Mouse (Mus musculus): ENCODE data around the gene Il11ra1.

Il11ra1 gene

GRCm38 (mm10) chr4:41710229-41710628, 10.4 kb downstream of the Il11ra1 start:
- no peak for DNase-seq (ENCODE audit: low spot score)

DNA sequence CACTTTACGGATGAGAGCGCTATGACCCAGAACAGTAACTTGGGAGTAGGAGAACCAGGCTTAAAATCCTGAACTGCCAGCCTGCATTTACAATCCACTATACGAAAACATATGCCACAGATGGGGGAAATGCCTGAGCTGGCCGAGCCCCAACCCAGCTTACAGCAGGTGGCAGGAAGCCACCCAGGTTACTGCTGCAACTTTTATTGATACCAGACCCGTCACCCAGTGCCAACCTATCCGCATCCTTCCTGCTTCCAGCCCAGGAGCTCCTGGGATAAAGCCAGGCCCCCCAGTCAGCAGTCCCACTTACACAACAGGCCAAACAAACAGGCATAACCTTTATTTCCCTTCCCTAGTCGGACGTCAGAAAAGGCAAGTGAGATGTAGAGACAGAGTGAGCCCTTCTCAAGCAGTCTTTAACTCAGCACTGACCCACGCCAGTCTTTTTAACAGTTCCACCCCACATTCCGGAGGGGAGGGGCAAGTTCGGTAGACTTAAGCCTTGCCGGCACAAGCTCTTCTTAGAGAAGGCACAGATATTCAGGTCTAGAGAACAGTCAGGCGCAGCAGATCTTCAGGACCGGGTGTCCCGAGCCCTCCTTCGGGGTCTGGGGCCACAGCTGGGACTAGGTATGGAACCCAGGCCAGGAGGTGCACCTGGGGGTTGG, 12.1 kb downstream of the Il11ra1 start:
- no peak for DNase-seq (ENCODE audit: low spot score)

DNA sequence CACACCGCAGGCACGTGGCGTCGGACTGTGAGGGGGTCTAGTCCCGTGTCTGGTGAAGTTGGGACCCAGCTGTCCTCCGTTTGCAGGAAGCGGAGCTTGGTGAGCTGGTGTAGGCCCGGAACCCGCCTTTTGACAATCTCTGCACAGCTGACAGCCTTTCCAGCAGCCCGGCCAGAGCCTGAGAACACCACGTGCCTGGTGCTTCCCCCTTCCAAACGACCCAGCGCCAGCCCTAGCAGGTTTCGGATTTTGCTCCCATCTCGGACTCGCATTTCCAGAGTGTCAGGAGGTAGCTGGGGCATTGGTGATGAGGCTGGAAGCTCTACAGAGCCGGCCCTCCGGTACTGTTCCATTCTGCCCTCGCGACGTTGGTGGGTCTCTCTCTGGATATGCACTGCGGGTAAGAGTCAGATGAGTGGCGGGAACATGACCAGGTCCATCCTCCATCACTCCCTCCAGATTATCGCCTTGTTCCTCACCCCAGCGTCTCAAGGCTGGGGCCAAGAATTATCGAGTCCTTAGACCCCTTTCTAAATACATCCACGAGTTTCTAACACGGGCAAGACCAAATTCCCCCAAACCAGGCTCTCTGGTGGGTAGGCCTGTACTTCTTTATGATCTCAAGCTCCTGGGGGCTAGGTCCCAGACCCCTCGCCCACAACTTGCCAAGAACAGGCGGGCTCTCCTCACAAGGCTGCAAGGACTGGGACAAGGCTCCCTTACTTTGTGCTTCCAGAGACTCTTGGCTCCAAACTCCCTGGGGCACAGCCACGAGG, 12.8 kb downstream of the Il11ra1 start:
- DNase-seq (ENCODE audit: low spot score): no peak

DNA sequence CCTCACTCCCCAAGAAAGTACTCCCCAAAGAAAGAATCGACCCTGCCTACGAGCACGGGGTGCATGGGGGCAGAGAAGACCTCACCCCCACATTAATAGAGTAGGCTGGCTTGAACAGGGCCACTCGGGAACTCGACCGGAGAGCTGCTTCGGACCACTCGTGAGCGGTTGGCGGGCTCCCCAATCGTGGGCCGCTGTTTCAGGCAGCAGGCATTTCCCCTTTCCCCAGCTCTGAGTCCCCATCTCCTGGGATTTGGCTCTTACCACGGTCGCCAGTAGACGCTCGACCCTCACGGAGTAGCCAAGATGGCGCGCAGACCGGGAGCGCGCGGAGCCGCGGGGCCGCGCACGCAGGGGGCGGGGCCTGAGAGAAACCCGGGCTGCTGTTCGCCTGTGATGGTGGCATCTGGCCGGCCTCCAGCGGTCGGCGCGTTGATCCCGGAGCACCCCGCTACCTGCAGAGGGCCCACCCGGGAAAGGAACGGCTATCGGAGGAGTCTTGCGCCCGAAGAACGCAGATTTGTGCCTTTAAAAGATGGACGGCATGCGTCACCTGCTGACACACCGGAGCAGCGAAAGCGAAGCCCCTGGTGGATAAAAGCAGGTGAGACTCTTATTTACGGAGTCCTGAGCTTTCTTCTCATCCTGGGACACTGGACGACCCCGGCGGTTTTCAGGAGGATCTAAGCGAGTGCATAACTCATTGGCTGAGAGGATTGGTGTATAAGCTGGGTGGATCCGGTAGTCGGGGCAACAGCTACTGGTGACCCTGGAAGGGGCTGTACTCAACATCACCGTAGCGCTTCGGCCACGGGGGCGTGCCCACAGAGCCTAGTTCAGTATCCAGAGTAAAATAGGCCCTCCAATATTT, 13.6 kb downstream of the Il11ra1 start, which contains the start of gene Rpp25l:
Gene Rpp25l, minus strand, starts transcription at position 338 of the 871 bp plus-strand sequence.
- peak; percentile 86 for DNase-seq (ENCODE audit: low spot score)

- no peak for DNase-seq (ENCODE audit: low spot score)
Observed at GRCm38 (mm10) chr4:41714276-41714675, 14.5 kb downstream of the Il11ra1 start.

- DNase-seq (ENCODE audit: low spot score): no peak
Observed at GRCm38 (mm10) chr4:41715082-41715481, 15.3 kb downstream of the Il11ra1 start.

DNA sequence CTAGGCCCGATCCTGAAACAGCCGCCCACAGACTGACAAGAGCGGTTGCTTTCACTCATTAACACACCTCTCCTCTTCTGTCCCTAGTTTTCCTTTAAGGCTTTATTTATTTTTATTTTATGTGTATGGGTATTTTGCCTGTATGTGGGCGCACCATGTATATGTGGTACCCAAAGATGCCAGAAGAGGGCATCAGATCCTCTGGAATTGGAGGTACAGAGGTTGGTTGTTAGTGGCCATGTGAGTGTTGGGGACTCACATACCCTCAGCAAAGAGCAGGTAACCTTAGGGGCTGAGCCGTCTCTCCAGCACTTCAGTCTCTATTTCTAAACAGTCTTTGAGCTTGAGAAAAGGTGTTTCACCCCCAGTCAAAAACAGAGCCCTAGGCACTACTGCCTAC, 15.8 kb downstream of the Il11ra1 start:
- no peak for DNase-seq (ENCODE audit: low spot score)

DNA sequence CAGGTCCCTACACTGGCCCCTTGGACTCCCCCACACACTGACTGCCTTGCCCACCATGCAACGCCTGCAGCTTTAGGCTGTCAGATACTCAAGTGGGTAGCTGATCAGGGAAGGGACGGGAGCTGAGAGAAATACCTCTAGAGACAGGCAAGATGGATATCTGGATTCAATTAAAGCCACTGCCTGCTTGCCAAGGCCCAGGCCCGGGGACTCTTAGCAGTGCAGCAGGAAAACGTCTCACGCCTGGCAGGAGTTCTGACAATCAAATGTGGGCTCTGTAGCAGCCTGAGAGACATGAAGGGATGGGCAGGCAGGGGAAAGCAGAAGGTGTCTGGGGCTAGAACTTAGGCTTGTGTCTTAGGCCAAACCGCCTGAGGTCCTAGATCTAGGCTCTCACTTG, 17.0 kb downstream of the Il11ra1 start:
- DNase-seq (ENCODE audit: low spot score): no peak

- DNase-seq (ENCODE audit: low spot score): peak; percentile 88
Observed at GRCm38 (mm10) chr4:41722918-41723351, 23.1 kb downstream of the Il11ra1 start, which contains the start of gene Dctn3. Gene Dctn3, minus strand, starts transcription at chr4:41723170.

DNA sequence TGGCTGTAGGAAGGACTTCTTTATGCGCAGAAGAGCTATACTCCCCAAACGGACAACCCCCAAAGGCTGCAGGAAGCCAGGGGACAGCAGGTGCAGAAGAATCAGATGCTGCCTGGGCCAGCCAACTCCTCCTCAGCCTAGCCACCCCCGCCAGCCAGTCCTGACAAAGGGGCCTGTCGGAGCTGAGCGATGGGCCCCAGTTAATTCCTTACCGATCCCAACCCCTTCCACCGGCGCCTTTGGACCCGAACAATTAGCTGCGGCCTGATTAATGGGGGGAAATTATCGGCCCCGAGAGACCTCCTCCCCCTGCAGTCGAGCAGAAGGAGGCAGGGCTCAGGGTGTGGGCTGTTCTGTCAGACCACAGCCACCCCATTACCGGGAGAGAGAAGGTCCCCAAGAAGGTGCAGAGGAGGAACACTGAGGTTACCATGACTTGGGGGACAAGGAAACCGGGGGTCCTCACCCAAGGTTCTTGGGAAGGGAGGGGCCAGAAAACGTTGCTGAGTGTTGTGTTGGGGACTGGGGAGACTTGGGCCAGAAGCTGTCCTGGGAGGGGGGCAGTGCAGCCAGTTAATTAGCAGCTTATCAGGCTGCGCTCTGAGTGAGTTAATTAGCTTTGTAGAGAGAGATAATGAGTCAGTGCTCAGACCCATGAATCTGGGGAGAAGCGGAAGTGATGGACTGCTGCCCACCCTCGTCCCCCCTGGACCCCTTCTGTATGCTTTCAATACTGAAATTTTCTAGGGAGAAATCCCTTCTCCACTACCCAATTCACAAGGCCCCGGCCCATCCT, 27.2 kb downstream of the Il11ra1 start:
- DNase-seq (ENCODE audit: low spot score): no peak

DNA sequence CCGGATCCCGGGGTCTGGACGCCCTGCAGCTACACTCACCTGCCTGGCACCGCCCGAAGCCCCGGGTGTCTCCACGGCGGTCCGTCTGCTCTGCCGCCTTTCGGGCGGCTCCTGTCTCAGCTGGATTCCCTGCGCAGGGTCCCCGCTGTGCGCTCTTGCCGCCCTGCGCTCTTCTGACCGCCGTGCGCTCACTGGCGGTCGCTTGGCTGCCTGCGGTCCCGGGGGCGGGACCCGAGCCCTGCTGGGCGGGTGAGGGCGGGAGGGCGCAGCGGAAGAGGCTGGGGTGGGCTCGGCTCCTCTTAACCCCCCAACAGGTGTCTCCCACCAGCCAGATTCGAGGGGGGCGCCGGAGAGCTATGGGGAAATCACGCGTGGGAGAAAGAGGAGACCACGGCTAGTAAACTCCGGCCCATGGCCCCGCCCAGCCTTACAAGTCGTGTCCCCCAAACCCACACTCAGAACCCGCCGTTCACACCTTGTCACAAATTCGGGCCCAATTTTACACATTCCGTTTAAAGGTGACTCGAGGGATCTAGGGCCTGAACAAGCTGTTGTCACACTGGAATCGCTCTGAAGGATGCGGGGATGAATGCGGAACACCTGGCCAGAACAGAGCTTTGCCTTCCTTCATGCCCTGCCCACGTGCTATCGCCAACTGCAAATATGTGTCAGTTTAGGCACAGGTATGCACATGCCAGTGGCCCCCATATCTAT, 31.4 kb downstream of the Il11ra1 start, which contains the start of gene Arid3c:
Gene Arid3c, minus strand, starts transcription at position 91 of the 714 bp plus-strand sequence.
- no peak for DNase-seq (ENCODE audit: low spot score)

- DNase-seq (ENCODE audit: low spot score): peak; percentile 35
Observed at GRCm38 (mm10) chr4:41737602-41738255, 37.9 kb downstream of the Il11ra1 start.

DNA sequence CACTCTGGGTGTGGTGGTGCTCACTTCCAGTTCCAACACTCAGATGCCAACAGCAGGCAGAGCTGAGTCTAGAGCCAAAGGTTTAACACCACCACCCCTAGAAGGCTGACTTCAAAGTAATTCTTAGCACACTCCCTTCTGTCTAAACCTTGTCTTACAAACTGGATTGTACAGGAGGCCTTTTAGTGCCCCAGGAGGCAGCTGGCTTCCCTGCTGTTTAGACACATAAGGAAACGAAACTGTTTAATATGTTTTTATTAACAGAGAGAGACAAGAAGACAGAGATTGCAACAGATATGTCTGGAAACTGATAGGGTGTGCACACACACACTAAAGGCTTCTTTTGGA, 38.4 kb downstream of the Il11ra1 start:
- no peak for DNase-seq (ENCODE audit: low spot score)

GRCm38 (mm10) chr4:41739260-41739659, 39.5 kb downstream of the Il11ra1 start:
- no peak for DNase-seq (ENCODE audit: low spot score)

- DNase-seq (ENCODE audit: low spot score): no peak
Observed at GRCm38 (mm10) chr4:41740380-41741157, 40.8 kb downstream of the Il11ra1 start.

DNA sequence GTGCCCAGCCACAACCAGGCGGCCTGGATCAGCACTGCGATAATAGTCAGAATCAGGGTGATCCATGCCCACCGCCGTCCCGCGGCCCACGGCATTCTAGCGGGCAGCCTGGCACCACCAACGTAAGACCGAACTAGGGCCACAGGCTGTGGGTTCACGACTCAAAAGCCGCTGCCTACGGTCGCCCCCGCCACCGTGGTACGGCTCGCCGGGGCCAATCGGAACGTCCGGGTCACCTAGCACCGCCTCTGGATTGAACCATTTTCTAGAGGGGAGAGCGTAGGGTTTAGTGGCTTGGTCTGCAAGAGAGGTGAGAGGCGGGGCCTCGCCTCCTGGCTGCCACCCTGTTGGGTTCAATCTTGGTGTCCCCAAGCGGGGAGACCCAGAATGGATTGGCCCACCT, 41.4 kb downstream of the Il11ra1 start:
- DNase-seq (ENCODE audit: low spot score): peak; percentile 95

DNA sequence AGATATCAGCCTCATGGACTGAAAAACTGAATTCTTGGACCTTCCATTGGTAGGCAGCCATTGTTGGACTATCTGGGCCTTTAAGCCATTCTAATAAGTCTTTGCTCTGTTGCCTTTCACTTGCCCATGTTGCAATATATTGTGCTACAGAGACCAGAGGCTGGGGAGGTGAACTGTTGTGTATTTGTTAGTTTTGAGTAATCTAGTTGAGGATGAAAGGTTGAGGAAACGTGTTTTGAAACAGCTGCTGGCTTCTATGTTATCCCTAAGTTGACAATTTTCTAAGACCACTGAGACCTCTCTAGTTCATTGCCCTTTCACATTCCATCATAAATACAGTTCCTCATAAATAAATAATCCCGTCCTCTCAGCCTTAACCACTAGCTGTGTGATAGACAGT, 44.3 kb downstream of the Il11ra1 start:
- DNase-seq (ENCODE audit: low spot score): no peak

DNA sequence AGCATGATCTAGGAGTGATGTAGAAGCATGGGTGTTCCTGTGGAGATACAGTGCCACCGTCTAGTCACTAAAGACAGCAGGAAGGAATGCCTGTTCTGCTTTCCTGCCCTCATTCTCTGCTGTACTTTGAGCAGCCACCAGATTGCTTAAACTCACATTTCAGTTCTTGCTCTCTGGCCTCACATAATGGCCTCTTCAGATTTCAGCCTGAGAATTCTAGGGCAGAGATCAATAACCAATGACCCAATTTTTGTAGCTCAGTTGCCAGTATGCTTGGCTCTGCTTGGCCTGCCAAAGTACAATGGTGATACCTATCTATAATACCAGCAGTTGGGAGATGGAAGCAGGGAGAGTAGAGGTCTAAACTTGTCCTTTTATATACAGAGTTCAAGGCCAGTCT, 45.2 kb downstream of the Il11ra1 start:
- no peak for DNase-seq (ENCODE audit: low spot score)

- DNase-seq (ENCODE audit: low spot score): no peak
Observed at GRCm38 (mm10) chr4:41754797-41755337, 55.1 kb downstream of the Il11ra1 start, which contains the start of gene Galt. Gene Galt, plus strand, starts transcription at chr4:41755228.
